Mouse (Mus musculus): ENCODE results near the gene Hk1.

DNA sequence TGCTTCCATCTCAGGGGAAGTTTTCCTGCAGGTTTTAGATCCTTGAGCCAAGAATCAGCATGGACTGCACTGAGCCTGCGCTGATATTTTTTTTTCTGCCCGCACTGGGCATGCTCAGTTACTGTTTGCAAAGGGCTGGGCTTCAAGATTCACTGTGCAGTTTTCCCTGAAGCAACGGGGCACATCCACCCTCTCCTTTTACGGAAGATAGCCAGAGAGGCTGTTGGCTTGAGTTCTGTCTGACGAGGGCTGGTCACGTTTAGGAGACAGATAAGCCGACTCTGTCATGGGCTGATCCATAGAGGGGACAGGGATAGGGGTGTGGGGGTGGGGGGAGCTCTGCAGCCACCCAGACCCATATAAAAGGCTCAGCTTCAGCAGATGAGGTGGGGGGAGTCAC is 47.2 kb downstream of the Hk1 start:
- no peak for TF ChIP-seq CTCF (IDR thresholded peaks at IDR 0.05 in 2 of 3, conservative IDR thresholded peaks at IDR 0.05 in 1 of 3; ENCODE audit: control insufficient read depth in 1 of 3, insufficient read depth in 1 of 3, low read depth in 2 of 3, low read length in 3 of 3, poor library complexity in 1 of 3, severe bottlenecking in 1 of 3)
- TF ChIP-seq E2F4 (IDR thresholded peaks at IDR 0.05; ENCODE audit: borderline replicate concordance, low read depth, low read length): no peak
- TF ChIP-seq KAT2A (conservative IDR thresholded peaks at IDR 0.05; ENCODE audit: low read depth, low read length): no peak
- peak; percentile 40 to 70; a peak in 3 of 4 replicates for TF ChIP-seq POLR2A (IDR thresholded peaks at IDR 0.05; ENCODE audit: control insufficient read depth in 1 of 2, insufficient read depth in 1 of 2, low read depth in 1 of 2, low read length in 2 of 2, poor library complexity in 1 of 2)
- peak; percentile 82 for TF ChIP-seq SIN3A (IDR thresholded peaks at IDR 0.05; ENCODE audit: low read length)
- TF ChIP-seq ZKSCAN1 (IDR thresholded peaks at IDR 0.05; ENCODE audit: low read depth, low read length): no peak
- no peak for TF ChIP-seq ZC3H11A (IDR thresholded peaks at IDR 0.05; ENCODE audit: low read depth, low read length)
- peak; percentile 80 for TF ChIP-seq GATA1 (IDR thresholded peaks at IDR 0.05; ENCODE audit: low read depth, low read length)
